Mouse (Mus musculus): ENCODE data around the gene Anks4b. TPM values are rescaled to one million over a fixed set of nuclear protein-coding genes. Genes with fewer than 3 reads are reported as not detected.

Gene Anks4b
- polyA plus RNA-seq, 1 experiment from 2014 or later = not detected

DNA sequence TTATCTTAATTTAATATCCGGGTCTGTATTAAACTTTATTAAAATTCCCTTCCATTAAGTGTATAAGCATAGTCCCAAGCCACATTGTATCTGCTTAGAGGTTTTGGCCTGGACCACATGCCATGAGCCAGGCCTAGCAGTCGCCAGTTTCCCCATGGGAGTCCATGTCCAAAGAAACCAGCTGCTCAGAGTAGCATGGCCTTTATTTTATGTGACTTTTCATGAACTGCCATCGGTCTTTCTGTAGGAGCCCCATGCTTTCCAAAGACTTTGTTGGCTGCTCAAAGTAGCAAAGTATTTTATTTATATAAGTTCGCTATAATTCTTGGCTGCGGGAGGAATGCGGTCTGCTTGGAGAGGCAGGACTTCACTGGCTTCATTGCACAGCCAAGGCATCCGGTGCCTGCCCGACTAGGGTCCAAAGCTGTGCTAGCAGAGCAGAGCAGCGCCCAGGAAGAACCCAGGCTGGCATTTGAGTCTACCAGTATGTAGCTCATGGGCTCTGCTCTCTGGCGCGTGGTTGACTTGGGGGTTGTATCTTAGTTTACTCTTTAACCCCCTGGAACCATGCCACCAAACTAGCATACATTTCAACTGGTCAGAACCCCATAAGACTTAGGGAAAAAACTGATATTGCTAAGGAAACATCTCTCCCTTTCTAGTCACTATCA, 9.9 kb upstream of the Anks4b start:
- ATAC-seq (replicated peaks) = no peak
- Histone ChIP-seq H3K27ac (no peak overlapping the region), H3K4me1 (no peaks in the 10 kb centered on the region), H3K36me3 (replicated peaks) (no peaks in the 10 kb centered on the region), H3K9ac (no peak overlapping the region), H3K4me2 (no peak overlapping the region), H3K4me3 (no peak overlapping the region), H3K27me3 (replicated peaks) (peaks cover 4% of the 10 kb centered on the region; the same call in 1 of the 2 replicates), H3K9me3 (no peaks in the 10 kb centered on the region)
- 90% methylated on average over 11 of the region's 11 CpGs for whole genome bisulfite sequencing

DNA sequence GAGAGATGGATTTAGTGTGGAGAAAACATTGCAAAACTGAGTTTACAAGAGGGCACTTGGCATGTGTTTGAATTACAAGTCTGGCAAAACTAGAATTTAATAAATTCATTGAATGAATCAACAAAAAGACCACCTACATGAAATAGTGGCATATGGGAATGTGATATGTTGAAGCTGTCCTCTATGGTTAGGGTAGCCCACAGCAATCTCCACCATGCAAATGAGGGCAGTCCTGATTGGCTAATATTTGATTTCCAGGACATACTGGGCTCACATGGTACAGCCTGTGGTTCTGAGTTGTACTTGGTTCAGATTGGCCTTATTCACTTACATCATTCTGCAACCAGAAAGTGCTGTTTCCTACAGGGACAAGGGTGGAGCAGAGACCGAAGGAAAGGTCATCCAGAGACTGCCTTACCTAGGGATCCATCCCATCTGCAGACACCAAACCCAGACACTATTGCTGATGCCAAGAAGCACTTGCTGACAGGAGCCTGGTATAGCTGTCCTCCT, 1.4 kb upstream of the Anks4b start:
- Histone ChIP-seq H3K27ac (no peak overlapping the region), H3K9me3 (no peaks in the 10 kb centered on the region), H3K27me3 (replicated peaks) (no peaks in the 10 kb centered on the region), H3K4me2 (no peak overlapping the region), H3K4me3 (no peak overlapping the region), H3K36me3 (replicated peaks) (no peaks in the 10 kb centered on the region), H3K9ac (no peak overlapping the region), H3K4me1 (no peaks in the 10 kb centered on the region)
- no peak for ATAC-seq (replicated peaks)
- 92% methylated on average over 1 of the region's 1 CpGs for WGBS

- Histone ChIP-seq H3K27me3 (replicated peaks) (no peaks in the 10 kb centered on the region), H3K9me3 (no peaks in the 10 kb centered on the region), H3K4me3 (no peak overlapping the region), H3K4me2 (no peak overlapping the region), H3K4me1 (no peaks in the 10 kb centered on the region), H3K9ac (no peak overlapping the region), H3K36me3 (replicated peaks) (no peaks in the 10 kb centered on the region), H3K27ac (no peak overlapping the region)
- WGBS = 89% methylated on average over 11 of the region's 11 CpGs
- no peak for ATAC-seq (replicated peaks)
Measured at GRCm38 (mm10) chr7:120174723-120175504, 1.3 kb downstream of the Anks4b start.

DNA sequence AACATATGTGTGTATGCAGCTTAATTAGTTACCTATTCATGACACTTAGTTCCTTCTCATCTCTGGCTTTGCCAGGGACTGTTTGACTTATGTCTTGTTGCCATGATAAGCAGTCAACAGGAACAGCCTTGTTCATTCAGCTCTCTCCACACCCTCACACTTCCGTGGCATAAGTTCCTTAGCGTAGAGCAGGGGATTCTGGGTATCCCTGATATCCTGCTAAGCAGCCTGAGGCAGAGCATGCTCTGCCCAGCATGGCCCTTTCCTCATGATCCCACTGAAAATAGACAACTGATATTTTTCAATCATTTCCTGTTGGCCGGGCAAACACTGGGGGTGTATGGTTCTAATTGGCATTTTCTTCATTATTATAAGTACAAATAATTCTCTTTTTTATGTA, 4.0 kb downstream of the Anks4b start:
- 90% methylated on average over 3 of the region's 3 CpGs for WGBS
- Histone ChIP-seq H3K9me3 (no peaks in the 10 kb centered on the region), H3K4me2 (no peak overlapping the region), H3K27ac (no peak overlapping the region), H3K36me3 (replicated peaks) (no peaks in the 10 kb centered on the region), H3K4me3 (no peak overlapping the region), H3K4me1 (no peaks in the 10 kb centered on the region), H3K27me3 (replicated peaks) (no peaks in the 10 kb centered on the region), H3K9ac (no peak overlapping the region)
- ATAC-seq (replicated peaks) = no peak

- Histone ChIP-seq H3K9me3 (no peaks in the 10 kb centered on the region), H3K4me2 (no peak overlapping the region), H3K27me3 (replicated peaks) (no peaks in the 10 kb centered on the region), H3K27ac (no peak overlapping the region), H3K4me1 (no peaks in the 10 kb centered on the region), H3K36me3 (replicated peaks) (no peaks in the 10 kb centered on the region), H3K4me3 (no peak overlapping the region), H3K9ac (no peak overlapping the region)
- no peak for ATAC-seq (replicated peaks)
- WGBS = 25% methylated on average over 2 of the region's 2 CpGs
Measured at GRCm38 (mm10) chr7:120178935-120179334, 5.3 kb downstream of the Anks4b start.

DNA sequence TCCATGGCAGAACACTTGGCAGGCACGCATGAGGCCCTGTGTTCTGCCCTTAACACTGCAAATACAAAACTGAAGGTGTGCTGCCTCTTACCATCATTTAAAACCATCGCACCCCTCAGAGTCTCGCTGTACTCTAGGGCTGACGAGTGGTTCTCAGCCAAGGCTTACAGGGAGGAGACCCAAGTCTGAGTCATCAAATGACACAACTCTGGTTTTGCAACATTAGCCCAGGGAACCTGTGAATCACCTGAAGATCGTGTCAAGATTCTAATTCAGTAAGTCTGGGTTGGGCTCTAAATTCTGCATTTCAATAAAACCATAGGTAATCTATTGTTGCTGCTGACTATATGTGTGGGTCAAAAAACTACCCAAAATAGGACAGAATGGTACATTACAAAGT, 6.9 kb downstream of the Anks4b start:
- Histone ChIP-seq H3K4me3 (no peak overlapping the region), H3K27ac (no peak overlapping the region), H3K9ac (no peak overlapping the region), H3K9me3 (no peaks in the 10 kb centered on the region), H3K36me3 (replicated peaks) (no peaks in the 10 kb centered on the region), H3K4me1 (no peaks in the 10 kb centered on the region), H3K4me2 (no peak overlapping the region), H3K27me3 (replicated peaks) (no peaks in the 10 kb centered on the region)
- ATAC-seq (replicated peaks) = no peak
- WGBS = 87% methylated on average over 5 of the region's 5 CpGs

DNA sequence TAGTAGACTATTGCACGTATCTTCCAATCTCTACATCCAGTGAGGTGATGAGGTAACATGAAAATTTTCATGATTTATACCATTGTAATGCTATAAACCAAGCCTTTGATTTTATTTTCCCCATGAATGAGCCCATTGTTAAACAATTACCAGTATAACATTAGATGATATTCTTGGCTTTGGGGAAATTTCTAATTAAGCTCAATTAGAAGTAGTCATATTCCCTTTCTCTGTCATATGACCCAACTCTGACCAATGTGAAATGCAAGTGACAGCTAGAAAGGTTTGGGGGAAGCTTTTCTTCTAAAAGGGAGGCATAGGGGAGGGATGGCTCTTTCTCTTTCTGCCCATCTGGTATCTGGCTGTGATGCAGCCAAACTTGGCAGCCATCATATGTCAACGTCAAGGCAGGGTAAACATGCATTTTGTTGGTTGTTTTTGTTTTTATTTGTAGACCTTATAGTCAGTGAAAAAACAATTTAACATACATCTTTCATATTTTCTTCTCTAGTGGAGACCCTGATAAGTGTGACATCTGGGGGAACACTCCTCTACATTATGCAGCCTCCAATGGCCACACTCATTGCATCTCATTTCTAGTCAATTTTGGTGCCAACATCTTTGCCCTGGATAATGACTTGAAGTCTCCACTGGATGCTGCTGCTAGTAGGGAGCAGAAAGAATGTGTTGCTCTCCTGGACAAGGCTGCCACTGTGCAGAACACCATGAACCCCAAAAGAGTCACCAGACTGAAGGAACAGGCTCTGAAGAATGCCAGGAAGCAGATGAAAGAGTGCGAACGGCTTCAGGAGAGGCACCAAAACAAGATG, 8.0 kb downstream of the Anks4b start:
- Histone ChIP-seq H3K4me1 (no peaks in the 10 kb centered on the region), H3K27ac (no peak overlapping the region), H3K36me3 (replicated peaks) (no peaks in the 10 kb centered on the region), H3K27me3 (replicated peaks) (no peaks in the 10 kb centered on the region), H3K4me3 (no peak overlapping the region), H3K9me3 (no peaks in the 10 kb centered on the region), H3K4me2 (no peak overlapping the region), H3K9ac (no peak overlapping the region)
- 92% methylated on average over 4 of the region's 4 CpGs for WGBS
- no peak for ATAC-seq (replicated peaks)

GRCm38 (mm10) chr7:120182891-120183290, 9.2 kb downstream of the Anks4b start:
- no peaks in the 10 kb centered on the region for H3K36me3 ChIP-seq (replicated peaks)
- H3K4me3 ChIP-seq = no peak overlapping the region
- no peaks in the 10 kb centered on the region for H3K27me3 ChIP-seq (replicated peaks)
- no peak overlapping the region for H3K27ac ChIP-seq
- no peak overlapping the region for H3K9ac ChIP-seq
- H3K9me3 ChIP-seq = no peaks in the 10 kb centered on the region
- H3K4me1 ChIP-seq = no peaks in the 10 kb centered on the region
- no peak overlapping the region for H3K4me2 ChIP-seq
- no peak for ATAC-seq (replicated peaks)

GRCm38 (mm10) chr7:120188946-120189345, 15.3 kb downstream of the Anks4b start:
- no peak overlapping the region for H3K9ac ChIP-seq
- no peak overlapping the region for H3K27ac ChIP-seq
- H3K9me3 ChIP-seq = no peaks in the 10 kb centered on the region
- no peak overlapping the region for H3K4me2 ChIP-seq
- H3K4me3 ChIP-seq = no peak overlapping the region
- no peaks in the 10 kb centered on the region for H3K27me3 ChIP-seq (replicated peaks)
- H3K36me3 ChIP-seq (replicated peaks) = no peaks in the 10 kb centered on the region
- ATAC-seq (replicated peaks) = no peak
- no peaks in the 10 kb centered on the region for H3K4me1 ChIP-seq
- 90% methylated on average over 5 of the region's 5 CpGs for WGBS

DNA sequence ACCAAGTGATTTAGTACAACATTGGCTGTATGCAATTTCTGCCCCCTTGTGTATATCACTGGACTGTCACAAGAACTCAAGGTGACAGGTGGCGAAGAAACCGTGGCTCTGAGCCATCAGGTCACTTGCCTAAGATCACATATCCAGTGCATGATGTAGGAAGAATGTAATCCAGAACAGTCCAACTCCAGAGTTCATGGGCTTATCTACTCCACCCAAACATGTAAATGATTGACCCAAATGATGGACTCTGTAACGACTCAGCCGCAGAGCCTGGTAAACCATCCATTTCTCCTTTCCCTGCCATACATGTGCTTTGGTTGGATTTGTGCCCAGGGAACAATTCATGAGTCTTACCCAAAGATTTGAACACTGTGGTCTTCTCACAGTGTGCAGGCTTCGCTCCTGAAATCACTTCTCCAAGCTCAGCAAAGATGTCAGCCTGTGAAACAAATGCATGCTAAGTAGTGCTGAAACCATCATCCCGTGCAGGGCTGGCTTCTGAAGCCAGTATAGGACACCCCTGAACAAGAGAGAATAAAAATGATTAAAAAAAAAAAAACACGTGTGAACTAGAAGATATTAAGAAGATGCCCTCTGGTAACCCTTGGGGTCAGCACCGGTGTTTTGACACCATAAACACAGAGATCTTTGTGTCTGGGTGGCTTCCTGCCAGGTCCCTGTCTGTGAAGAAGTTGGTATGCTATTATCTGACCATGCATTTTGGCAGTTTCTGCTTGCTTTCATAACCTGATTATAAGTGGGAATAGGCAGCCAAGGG, 15.9 kb downstream of the Anks4b start:
- H3K9ac ChIP-seq = no peak overlapping the region

DNA sequence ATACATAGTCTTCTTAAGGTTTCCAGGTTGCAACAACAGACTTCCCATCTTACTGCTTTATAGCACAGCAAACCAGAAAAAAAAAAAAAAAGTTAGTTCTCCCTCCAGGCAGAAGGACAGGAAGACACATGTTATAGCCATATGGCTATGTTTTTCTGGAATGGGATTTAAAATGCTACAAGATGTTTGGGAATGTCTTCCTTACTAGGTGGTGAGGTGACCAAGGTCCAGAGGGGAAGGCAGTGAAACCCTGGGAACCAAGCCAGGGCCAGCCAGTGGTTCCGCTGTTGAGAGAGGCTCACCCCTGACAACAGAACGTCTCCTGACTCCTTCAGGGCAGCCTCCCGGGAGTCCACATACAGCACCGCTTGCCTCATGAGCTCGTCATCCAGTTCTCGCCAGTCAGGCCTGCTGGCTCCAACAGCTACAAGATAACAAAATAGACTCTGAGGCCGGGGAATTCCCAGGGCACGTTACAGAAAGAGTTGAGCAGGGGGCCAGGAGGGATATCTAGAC, 16.6 kb downstream of the Anks4b start:
- H3K27ac ChIP-seq = no peak overlapping the region
- no peak overlapping the region for H3K4me2 ChIP-seq
- 76% methylated on average over 8 of the region's 8 CpGs for WGBS
- H3K27me3 ChIP-seq (replicated peaks) = no peaks in the 10 kb centered on the region
- H3K4me1 ChIP-seq = no peaks in the 10 kb centered on the region
- no peaks in the 10 kb centered on the region for H3K9me3 ChIP-seq
- H3K36me3 ChIP-seq (replicated peaks) = no peaks in the 10 kb centered on the region
- no peak overlapping the region for H3K9ac ChIP-seq
- no peak for ATAC-seq (replicated peaks)
- no peak overlapping the region for H3K4me3 ChIP-seq

More for the DNA sequence above, 15.9 kb downstream of the Anks4b start:
- Histone ChIP-seq H3K27ac (no peak overlapping the region), H3K27me3 (replicated peaks) (no peaks in the 10 kb centered on the region), H3K4me1 (no peaks in the 10 kb centered on the region), H3K36me3 (replicated peaks) (no peaks in the 10 kb centered on the region), H3K9me3 (no peaks in the 10 kb centered on the region), H3K4me2 (no peak overlapping the region), H3K4me3 (no peak overlapping the region)
- WGBS = 74% methylated on average over 8 of the region's 8 CpGs
- no peak for ATAC-seq (replicated peaks)

Data from midbrain, embryonic 15.5 days (tissue).